Mouse (Mus musculus) CH12.LX (cell line): ENCODE measurements at regions not wholly inside any gene's neighbourhood (a gene's known extent, or its start where the extent isn't known, plus 50 kb on each side); places are given as distances from the start of the nearest gene placed in this dataset.
A peak's percentile ranks its signal among the peaks of the same experiment; 100 is the strongest.

ENCODE experiments used
- CTCF ChIP-seq, 2 experiments: IDR thresholded peaks in 1 of 2; conservative IDR thresholded peaks in 1 of 2; 2 replicates each; pipeline ENCODE4 v1.5.1; 2011 to 2012; ENCODE audit warnings: low read depth in 2 of 2, low read length in 2 of 2, improper control_type of control experiment in 1 of 2, inconsistent platforms in 1 of 2, mild to moderate bottlenecking in 1 of 2, moderate library complexity in 1 of 2
- E2F4 ChIP-seq: IDR thresholded peaks from 2 replicates; pipeline ENCODE4 v1.6.1; 2011; ENCODE audit warnings: low read depth, low read length, improper control_type of control experiment; ENCODE audit not compliant: insufficient replicate concordance
- GABPA ChIP-seq: IDR thresholded peaks from 2 replicates; pipeline ENCODE4 v1.6.1; 2012; ENCODE audit warnings: low read depth, low read length, improper control_type of control experiment, inconsistent platforms; ENCODE audit not compliant: insufficient replicate concordance
- MAFK ChIP-seq: IDR thresholded peaks from 2 replicates; pipeline ENCODE4 v1.6.1; 2011; ENCODE audit warnings: low read length, improper control_type of control experiment; ENCODE audit not compliant: insufficient replicate concordance
- MYC ChIP-seq: IDR thresholded peaks from 2 replicates; pipeline ENCODE4 v1.6.1; 2011; ENCODE audit warnings: low read depth, mild to moderate bottlenecking, improper control_type of control experiment, low read length
- NRF1 ChIP-seq: IDR thresholded peaks from 2 replicates; pipeline ENCODE4 v1.6.1; 2014; ENCODE audit warnings: low read depth, mild to moderate bottlenecking, inconsistent platforms, low read length, improper control_type of control experiment, moderate library complexity
- POLR2A ChIP-seq: IDR thresholded peaks from 2 replicates; pipeline ENCODE4 v1.6.1; 2011; ENCODE audit warnings: low read depth, mild to moderate bottlenecking, improper control_type of control experiment, low read length
- RAD21 ChIP-seq: IDR thresholded peaks from 2 replicates; pipeline ENCODE4 v1.6.1; 2011; ENCODE audit warnings: low read depth, mild to moderate bottlenecking, low read length, improper control_type of control experiment, moderate library complexity
- SIN3A ChIP-seq: IDR thresholded peaks from 2 replicates; pipeline ENCODE4 v1.6.1; 2012; ENCODE audit warnings: low read length, improper control_type of control experiment, inconsistent platforms
- TBP ChIP-seq: conservative IDR thresholded peaks from 2 replicates; pipeline ENCODE4 v1.6.1; 2011; ENCODE audit warnings: low read depth, low read length, improper control_type of control experiment
- TCF12 ChIP-seq: IDR thresholded peaks from 2 replicates; pipeline ENCODE4 v1.6.1; 2014; ENCODE audit warnings: low read depth, mild to moderate bottlenecking, inconsistent platforms, low read length, improper control_type of control experiment
- USF1 ChIP-seq: IDR thresholded peaks from 2 replicates; pipeline ENCODE4 v1.6.1; 2014; ENCODE audit warnings: low read depth, mild to moderate bottlenecking, inconsistent platforms, low read length, improper control_type of control experiment
- USF2 ChIP-seq: conservative IDR thresholded peaks from 2 replicates; pipeline ENCODE4 v1.6.1; 2011; ENCODE audit warnings: low read depth, low read length, improper control_type of control experiment
- ZC3H11A ChIP-seq: IDR thresholded peaks from 2 replicates; pipeline ENCODE4 v1.6.1; 2012; ENCODE audit warnings: low read depth, mild to moderate bottlenecking, inconsistent platforms, low read length, improper control_type of control experiment

DNA sequence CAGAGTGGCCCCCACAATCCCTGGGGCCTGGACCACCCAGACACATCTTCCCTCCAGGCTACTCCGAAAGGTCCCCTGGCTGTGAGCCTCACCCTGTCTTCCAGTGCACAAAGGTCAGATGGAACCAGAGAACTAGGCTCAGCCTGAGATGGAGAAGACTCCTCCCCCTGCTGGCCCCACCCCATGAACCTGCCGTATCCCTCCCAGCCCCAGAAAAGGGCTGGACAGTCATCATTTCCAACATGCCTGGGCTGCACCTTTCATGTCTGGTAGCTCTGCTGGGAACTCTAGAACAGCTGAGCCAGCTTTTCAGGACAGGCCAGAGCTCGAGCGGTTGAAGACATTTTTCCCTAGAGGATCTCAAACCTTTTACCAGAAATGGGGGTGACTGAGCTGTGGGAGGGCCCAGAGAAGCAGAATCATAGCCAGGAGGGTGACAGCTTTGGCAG lies 77.8 kb downstream of the Zfp36l1 start:
- TF ChIP-seq E2F4 (no peak), CTCF (conservative IDR thresholded peaks at IDR 0.05 in 1 of 2, IDR thresholded peaks at IDR 0.05 in 1 of 2; ENCODE audit: low read depth in 2 of 2, low read length in 2 of 2) (no peak), POLR2A (no peak), TBP (no peak), USF2 (no peak), USF1 (no peak), NRF1 (no peak), MYC (no peak), MAFK (peak; percentile 51; the same call in 1 of the 2 replicates), SIN3A (no peak), TCF12 (no peak), ZC3H11A (no peak), GABPA (no peak), RAD21 (no peak)
